Mouse (Mus musculus): Measurements from ENCODE around the gene Wdr83os.

DNA sequence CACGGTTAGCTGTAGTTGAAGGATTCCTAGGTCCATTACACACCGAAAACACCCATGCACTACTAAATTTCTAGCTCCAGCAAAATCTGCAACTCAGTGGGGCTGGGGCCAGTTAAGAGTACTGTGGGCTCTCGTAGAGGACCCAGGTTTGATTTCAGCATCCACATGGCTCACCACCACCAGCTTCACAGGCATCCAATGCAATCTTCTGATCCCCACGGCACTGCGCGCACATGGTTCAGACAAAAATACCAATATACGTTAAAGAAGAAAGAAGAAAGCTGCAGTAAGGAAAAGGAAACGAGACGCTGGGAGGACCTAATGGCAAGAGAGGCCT is 44.2 kb upstream of the Wdr83os start:
- TF ChIP-seq CTCF (IDR thresholded peaks at IDR 0.05; ENCODE audit: low read depth, low read length) = no peak
- no peak for TF ChIP-seq POLR2A (IDR thresholded peaks at IDR 0.05; ENCODE audit: borderline replicate concordance, low read depth, low read length)
